Mouse (Mus musculus) E14TG2a.4 (cell line): ENCODE measurements around the gene Wfs1.

Source experiments
- CTCF ChIP-seq: conservative IDR thresholded peaks from 2 replicates; pipeline ENCODE4 v1.5.1; 2014; ENCODE audit warnings: low read length
- NANOG ChIP-seq: IDR thresholded peaks from 2 replicates; pipeline ENCODE4 v1.6.1; 2014; ENCODE audit warnings: borderline replicate concordance, low read length, mixed read lengths
- POU5F1 ChIP-seq: IDR thresholded peaks from 2 replicates; pipeline ENCODE4 v1.6.1; 2014; ENCODE audit warnings: low read length, borderline replicate concordance

GRCm38 (mm10) chr5:37027701-37028100 is 38.7 kb upstream of the Wfs1 start:
- no peak for TF ChIP-seq CTCF
- no peak for TF ChIP-seq POU5F1
- TF ChIP-seq NANOG, result no peak
